9 mouse cellular contexts compared by ENCODE assay signal in the genomic region with DNA sequence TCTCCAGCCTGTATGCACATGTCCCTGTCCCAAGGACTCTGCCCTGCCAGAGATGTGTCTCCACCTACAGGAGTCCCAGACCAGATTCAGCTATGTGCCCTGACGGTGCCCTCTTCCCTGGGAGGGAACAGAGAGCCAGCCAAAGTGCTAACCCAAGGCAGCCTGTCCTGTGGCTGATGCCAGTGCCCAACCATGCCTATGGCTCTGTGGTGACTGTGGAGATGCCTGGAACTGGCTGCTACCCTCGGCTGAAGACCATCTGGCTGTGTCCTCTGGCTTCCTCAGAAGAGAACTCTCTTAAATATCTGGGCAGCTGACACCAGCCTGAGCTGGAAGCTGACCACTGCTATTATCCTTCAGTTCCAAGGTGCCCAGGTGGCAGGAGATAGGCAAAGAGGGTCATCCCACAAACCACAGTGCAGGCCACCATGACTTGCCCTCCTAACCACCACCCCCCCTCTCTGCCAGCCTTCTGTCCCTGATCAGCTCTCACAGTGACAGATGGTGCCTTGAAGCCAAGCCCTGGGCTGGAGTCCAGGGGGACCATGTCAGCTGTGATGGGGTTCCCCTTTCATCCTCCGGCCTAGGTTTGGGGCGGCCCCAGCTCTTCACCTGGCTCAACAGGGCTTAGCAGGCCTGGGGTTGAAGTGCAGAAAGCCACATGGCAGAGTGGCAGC. TPM values are rescaled to one million over a fixed set of nuclear protein-coding genes. Genes with fewer than 3 reads are reported as not detected.
A peak's percentile ranks its signal among the peaks of the same experiment; 100 is the strongest.
DNase-seq lines count a peak whose midpoint lies in the region; ATAC-seq lines count a peak whose summit lies in the region.
"Had no signal": no experiment of that assay in that cellular context is flagged by ENCODE, and none has a peak within 500 bp of the region (broad histone marks: within the 10 kb centered on the region; RNA-seq: fewer than 3 reads in every experiment).

No protein-coding gene starts in this region.

- no peak overlapping the region for H3K4me3 ChIP-seq in hindbrain, embryonic 10.5 days
- no peak overlapping the region for H3K4me3 ChIP-seq in hindbrain, embryonic 13.5 days
- H3K4me3 ChIP-seq in forebrain, embryonic 15.5 days = no peak overlapping the region

- H3K27me3 ChIP-seq in hindbrain, embryonic 10.5 days (ENCODE audit: insufficient read depth, poor library complexity, severe bottlenecking) = no peaks in the 10 kb centered on the region
- peaks cover 5% of the 10 kb centered on the region; the same call in 1 of the 2 replicates for H3K27me3 ChIP-seq in hindbrain, embryonic 13.5 days
- no peaks in the 10 kb centered on the region for H3K27me3 ChIP-seq in forebrain, embryonic 15.5 days

- WGBS in hindbrain, embryonic 10.5 days = 84% methylated on average over 4 of the region's 4 CpGs
- WGBS in hindbrain, embryonic 13.5 days = 76% methylated on average over 4 of the region's 4 CpGs
- WGBS in forebrain, embryonic 15.5 days = 76% methylated on average over 4 of the region's 4 CpGs

- no peak for DNase-seq in hindbrain, embryonic 10.5 days (ENCODE audit: low spot score)
- DNase-seq in brain, adult 2 months (ENCODE audit: low read depth, low spot score) = peak; percentile 96
- DNase-seq in heart, postnatal 4 days = peak; percentile 41
- DNase-seq in layer of hippocampus, adult 9-11 months = no peak
- DNase-seq in urinary bladder, postnatal 10 days (ENCODE audit: low spot score) = no peak
- DNase-seq in left cerebral cortex, postnatal 14 days (ENCODE audit: low spot score in 2 of 2) = no peak

- peak overlapping the region; percentile 31 for H3K27ac ChIP-seq in hindbrain, embryonic 10.5 days
- no peak overlapping the region for H3K27ac ChIP-seq in hindbrain, embryonic 13.5 days
- 0 out of 2 replicates have a peak overlapping the region, but pooled peaks have one; percentile 31 for H3K27ac ChIP-seq in forebrain, embryonic 15.5 days (replicated peaks)

- no peaks in the 10 kb centered on the region for H3K9me3 ChIP-seq in hindbrain, embryonic 10.5 days
- H3K9me3 ChIP-seq in hindbrain, embryonic 13.5 days = no peaks in the 10 kb centered on the region
- no peaks in the 10 kb centered on the region for H3K9me3 ChIP-seq in forebrain, embryonic 15.5 days

- H3K36me3 ChIP-seq in hindbrain, embryonic 10.5 days = no peaks in the 10 kb centered on the region
- H3K36me3 ChIP-seq in hindbrain, embryonic 13.5 days = no peaks in the 10 kb centered on the region
- no peaks in the 10 kb centered on the region for H3K36me3 ChIP-seq in forebrain, embryonic 15.5 days

- H3K4me2 ChIP-seq in hindbrain, embryonic 13.5 days = no peak overlapping the region
- no peak overlapping the region for H3K4me2 ChIP-seq in forebrain, embryonic 15.5 days (replicated peaks)

- intact Hi-C loops in left cerebral cortex, postnatal 14 days (cut with DNase I) = no loop called here

- H3K4me1 ChIP-seq in hindbrain, embryonic 10.5 days (replicated peaks) = peaks cover 19% of the 10 kb centered on the region
- H3K4me1 ChIP-seq in hindbrain, embryonic 13.5 days (replicated peaks) = peaks cover 8% of the 10 kb centered on the region; the same call in 1 of the 2 replicates
- peaks cover 11% of the 10 kb centered on the region; the same call in 1 of the 2 replicates for H3K4me1 ChIP-seq in forebrain, embryonic 15.5 days

- no peak for ATAC-seq in hindbrain, embryonic 13.5 days (ENCODE audit: low FRiP score)
- ATAC-seq in forebrain, embryonic 15.5 days (replicated peaks) = peak; percentile 32

- no peak overlapping the region for H3K9ac ChIP-seq in hindbrain, embryonic 13.5 days
- no peak overlapping the region for H3K9ac ChIP-seq in forebrain, embryonic 15.5 days (replicated peaks)

RNA-seq across cellular contexts. Expression of a gene that starts 18.7 kb away (rescaled TPM):
- 15.9 and 16.6 TPM in 2 replicates for polyA plus RNA-seq in hindbrain, embryonic 10.5 days (2016; fragmentation: Nextera tagmentation; extraction: Ambion mirVana)
- polyA plus RNA-seq in hindbrain, embryonic 13.5 days (2015; fragmentation: Nextera tagmentation; extraction: Ambion mirVana) = 3.2 and 4.2 TPM in 2 replicates
- 2.7 and 3.6 TPM in 2 replicates for polyA plus RNA-seq in forebrain, embryonic 15.5 days (2015; fragmentation: Nextera tagmentation; extraction: Ambion mirVana)
- 1 to 10 TPM; 7.2 to 8.6 TPM for total RNA-seq in heart, postnatal 4 days (2021)
- total RNA-seq in left cerebral cortex, postnatal 14 days (2021) = 1 to 10 TPM; 1.2 to 1.3 TPM

RNA-seq across cellular contexts. Expression of a gene that starts 50.4 kb away (rescaled TPM):
- polyA plus RNA-seq in hindbrain, embryonic 10.5 days (2016; fragmentation: Nextera tagmentation; extraction: Ambion mirVana) = not detected in 2 replicates
- polyA plus RNA-seq in hindbrain, embryonic 13.5 days (2015; fragmentation: Nextera tagmentation; extraction: Ambion mirVana) = 0.40 TPM in 1 of 2 replicates, not detected in the other
- polyA plus RNA-seq in forebrain, embryonic 15.5 days (2015; fragmentation: Nextera tagmentation; extraction: Ambion mirVana) = 0.15 TPM in 1 of 2 replicates, not detected in the other
- not detected for total RNA-seq in heart, postnatal 4 days (2021)
- not detected for total RNA-seq in left cerebral cortex, postnatal 14 days (2021)
- polyA plus RNA-seq: liver, embryonic 16.5 days had no signal

Comparison
In these comparisons a context has a peak if more than half of its experiments do, and no peak if none do; other contexts are left out.
1. DNase-seq: peak in brain, adult 2 months (single experiment) and heart, postnatal 4 days (single experiment); none in hindbrain, embryonic 10.5 days (single experiment), layer of hippocampus, adult 9-11 months (single experiment), urinary bladder, postnatal 10 days (single experiment) and left cerebral cortex, postnatal 14 days (0 of 2).